Mouse (Mus musculus): Measurements from ENCODE around the gene Kcnrg.

- no peak for TF ChIP-seq CTCF (IDR thresholded peaks at IDR 0.05; ENCODE audit: low read depth, low read length)
- no peak for TF ChIP-seq POLR2A (IDR thresholded peaks at IDR 0.05; ENCODE audit: insufficient read depth, low read length)
- no peak for TF ChIP-seq EP300 (IDR thresholded peaks at IDR 0.05; ENCODE audit: insufficient read depth, low read depth, low read length)
Observed at GRCm38 (mm10) chr14:61650291-61650960, 43.2 kb downstream of the Kcnrg start.

All from ES-Bruce4 (cell line).